Mouse (Mus musculus): ENCODE results near the gene Bckdhb. TPM values are rescaled to one million over a fixed set of nuclear protein-coding genes. Genes with fewer than 3 reads are reported as not detected.

Bckdhb gene
- polyA plus RNA-seq, 1 experiment = 57.7 TPM

DNA sequence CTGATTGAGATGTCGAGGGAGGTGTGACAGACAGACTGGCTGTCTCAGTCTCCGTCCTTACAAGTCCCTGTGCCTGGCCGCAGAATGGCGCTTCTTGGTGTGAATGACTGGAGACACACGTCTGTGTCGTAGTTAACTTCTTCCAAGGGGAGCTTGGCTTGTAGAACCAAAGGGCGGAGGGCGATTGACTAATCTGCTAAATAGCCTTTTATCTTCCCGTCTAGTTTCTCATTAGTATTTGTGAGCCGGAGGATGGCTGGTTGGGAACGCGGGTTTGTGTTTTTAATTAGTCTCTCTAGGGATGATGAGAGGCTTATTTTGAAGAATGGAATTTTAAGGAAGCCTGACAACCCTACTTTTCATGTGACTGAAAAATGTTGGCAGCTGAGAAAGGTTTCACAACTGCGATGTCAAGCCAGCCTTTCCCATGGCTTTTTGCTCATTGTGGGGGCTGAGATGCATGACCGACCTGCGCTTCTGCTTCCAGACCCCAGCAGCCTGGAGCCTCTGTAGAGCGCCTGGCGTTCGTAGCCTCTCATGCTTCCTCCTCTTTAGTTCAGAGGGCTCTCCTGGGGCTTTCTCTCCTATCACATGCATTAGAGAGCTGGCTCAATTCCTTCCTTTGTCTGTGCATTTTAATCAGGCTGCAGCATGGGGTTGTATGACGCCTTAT, 107.9 kb downstream of the Bckdhb start:
- TF ChIP-seq CTCF (conservative IDR thresholded peaks at IDR 0.05; ENCODE audit: insufficient read depth, insufficient read length, low read depth, low read length) (no peak), POLR2A (IDR thresholded peaks at IDR 0.05; ENCODE audit: low read depth, low read length) (no peak)
- Histone ChIP-seq H3K36me3 (ENCODE audit: control insufficient read depth, insufficient read depth, low read length) (no peaks in the 10 kb centered on the region), H3K4me1 (ENCODE audit: control insufficient read depth, insufficient read depth, low read length) (no peaks in the 10 kb centered on the region), H3K4me3 (ENCODE audit: insufficient read depth, low read depth, low read length) (no peak overlapping the region), H3K27me3 (replicated peaks; ENCODE audit: control insufficient read depth, insufficient read depth, low read length) (no peaks in the 10 kb centered on the region), H3K27ac (ENCODE audit: insufficient read depth, low read depth, low read length) (no peak overlapping the region)
- DNase-seq = no peak
- WGBS = 56% methylated on average over 19 of the region's 19 CpGs

DNA sequence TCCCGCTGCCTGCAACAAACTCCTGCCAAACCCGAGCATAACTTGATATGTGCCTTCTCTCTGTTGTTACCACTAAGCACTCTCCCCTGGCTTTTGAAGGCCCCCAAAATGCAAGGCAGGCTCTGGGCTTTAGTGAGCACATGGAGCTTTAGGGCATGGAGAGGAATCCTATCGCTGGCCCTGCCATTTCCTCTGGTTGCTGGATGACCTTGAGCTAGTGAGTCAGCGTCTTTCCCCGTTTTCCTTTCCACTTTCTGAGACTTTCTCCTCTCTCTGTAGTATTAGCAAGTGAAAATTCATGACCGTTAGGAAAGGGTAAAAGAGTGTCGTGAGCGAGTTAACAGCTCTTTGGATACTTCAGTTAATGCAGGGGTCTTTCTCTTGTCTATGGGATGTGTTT, 111.1 kb downstream of the Bckdhb start:
- no peaks in the 10 kb centered on the region for H3K27me3 ChIP-seq (replicated peaks; ENCODE audit: control insufficient read depth, insufficient read depth, low read length)
- no peak for TF ChIP-seq POLR2A (IDR thresholded peaks at IDR 0.05; ENCODE audit: low read depth, low read length)
- TF ChIP-seq CTCF (conservative IDR thresholded peaks at IDR 0.05; ENCODE audit: insufficient read depth, insufficient read length, low read depth, low read length) = no peak
- no peak for DNase-seq
- H3K4me1 ChIP-seq (ENCODE audit: control insufficient read depth, insufficient read depth, low read length) = no peaks in the 10 kb centered on the region
- no peak overlapping the region for H3K4me3 ChIP-seq (ENCODE audit: insufficient read depth, low read depth, low read length)
- WGBS = 84% methylated on average over 8 of the region's 8 CpGs
- H3K36me3 ChIP-seq (ENCODE audit: control insufficient read depth, insufficient read depth, low read length) = no peaks in the 10 kb centered on the region
- H3K27ac ChIP-seq (ENCODE audit: insufficient read depth, low read depth, low read length) = no peak overlapping the region

DNA sequence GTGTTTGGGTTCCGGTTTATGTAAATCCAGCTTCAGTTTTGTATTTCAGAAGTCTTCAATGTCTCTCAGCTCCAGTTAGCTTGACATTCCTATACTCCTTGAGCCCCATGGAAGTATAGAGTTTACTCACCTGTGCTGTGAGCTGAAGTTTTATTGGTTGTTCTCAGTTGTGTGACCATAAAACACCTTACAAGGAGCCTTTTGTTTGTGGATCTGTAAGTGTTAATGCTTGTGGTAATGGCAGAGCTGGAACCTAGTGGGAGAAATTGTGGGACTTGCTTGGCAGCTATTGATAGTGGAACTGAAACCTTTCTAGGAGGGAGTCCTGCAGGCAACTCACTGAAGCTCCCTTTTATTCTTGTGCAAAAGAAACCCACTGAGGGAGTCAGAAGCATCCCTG, 112.3 kb downstream of the Bckdhb start:
- no peak for TF ChIP-seq CTCF (conservative IDR thresholded peaks at IDR 0.05; ENCODE audit: insufficient read depth, insufficient read length, low read depth, low read length)
- no peak for TF ChIP-seq POLR2A (IDR thresholded peaks at IDR 0.05; ENCODE audit: low read depth, low read length)
- Histone ChIP-seq H3K4me1 (ENCODE audit: control insufficient read depth, insufficient read depth, low read length) (no peaks in the 10 kb centered on the region), H3K27ac (ENCODE audit: insufficient read depth, low read depth, low read length) (no peak overlapping the region), H3K4me3 (ENCODE audit: insufficient read depth, low read depth, low read length) (no peak overlapping the region), H3K27me3 (replicated peaks; ENCODE audit: control insufficient read depth, insufficient read depth, low read length) (no peaks in the 10 kb centered on the region), H3K36me3 (ENCODE audit: control insufficient read depth, insufficient read depth, low read length) (no peaks in the 10 kb centered on the region)
- no peak for DNase-seq
- 90% methylated on average over 1 of the region's 1 CpGs for WGBS

DNA sequence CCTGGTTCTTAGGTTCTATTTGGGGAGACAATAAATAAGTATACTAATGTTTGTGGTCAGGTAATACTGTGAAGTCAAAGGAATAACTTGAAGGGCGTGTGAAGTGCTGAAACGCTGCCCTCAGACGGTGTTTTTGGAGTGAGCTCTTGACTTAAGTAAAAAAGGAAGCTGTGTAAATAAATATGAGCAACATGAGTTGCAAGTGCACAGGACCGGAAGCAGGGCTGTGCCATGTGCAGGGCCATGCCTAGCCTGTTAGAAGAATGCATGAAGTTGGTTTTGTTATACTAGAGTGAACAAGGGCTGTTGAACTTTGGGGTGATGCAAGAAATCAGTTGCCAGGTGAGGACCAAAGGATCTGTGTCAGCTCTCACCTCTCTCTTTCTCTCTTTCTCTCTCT, 114.0 kb downstream of the Bckdhb start:
- Histone ChIP-seq H3K4me3 (ENCODE audit: insufficient read depth, low read depth, low read length) (no peak overlapping the region), H3K4me1 (ENCODE audit: control insufficient read depth, insufficient read depth, low read length) (no peaks in the 10 kb centered on the region), H3K36me3 (ENCODE audit: control insufficient read depth, insufficient read depth, low read length) (no peaks in the 10 kb centered on the region), H3K27me3 (replicated peaks; ENCODE audit: control insufficient read depth, insufficient read depth, low read length) (no peaks in the 10 kb centered on the region), H3K27ac (ENCODE audit: insufficient read depth, low read depth, low read length) (no peak overlapping the region)
- no peak for TF ChIP-seq POLR2A (IDR thresholded peaks at IDR 0.05; ENCODE audit: low read depth, low read length)
- TF ChIP-seq CTCF (conservative IDR thresholded peaks at IDR 0.05; ENCODE audit: insufficient read depth, insufficient read length, low read depth, low read length) = no peak
- 77% methylated on average over 4 of the region's 4 CpGs for WGBS
- no peak for DNase-seq

DNA sequence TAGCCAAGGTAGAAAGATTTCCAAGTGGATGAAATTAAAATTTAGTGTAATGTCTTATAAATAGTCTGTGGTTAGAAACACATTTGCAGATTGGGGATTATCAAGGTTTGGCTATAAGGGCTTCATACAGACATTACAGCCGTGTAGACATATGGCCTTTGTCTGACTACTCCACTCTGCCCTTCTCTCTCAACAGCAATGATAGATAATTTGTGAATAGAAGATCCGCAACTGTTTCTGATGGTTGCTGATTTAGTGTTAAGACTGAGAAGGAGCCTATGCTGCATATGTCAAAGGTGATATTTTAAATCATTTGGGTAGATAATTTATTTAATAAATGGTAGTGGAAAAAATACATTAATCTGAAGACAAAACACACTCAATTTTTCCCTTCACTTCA, 115.4 kb downstream of the Bckdhb start:
- no peak for TF ChIP-seq POLR2A (IDR thresholded peaks at IDR 0.05; ENCODE audit: low read depth, low read length)
- TF ChIP-seq CTCF (conservative IDR thresholded peaks at IDR 0.05; ENCODE audit: insufficient read depth, insufficient read length, low read depth, low read length) = no peak
- 91% methylated on average over 2 of the region's 2 CpGs for WGBS
- Histone ChIP-seq H3K4me3 (ENCODE audit: insufficient read depth, low read depth, low read length) (no peak overlapping the region), H3K36me3 (ENCODE audit: control insufficient read depth, insufficient read depth, low read length) (no peaks in the 10 kb centered on the region), H3K27me3 (replicated peaks; ENCODE audit: control insufficient read depth, insufficient read depth, low read length) (no peaks in the 10 kb centered on the region), H3K27ac (ENCODE audit: insufficient read depth, low read depth, low read length) (no peak overlapping the region), H3K4me1 (ENCODE audit: control insufficient read depth, insufficient read depth, low read length) (no peaks in the 10 kb centered on the region)
- no peak for DNase-seq

DNA sequence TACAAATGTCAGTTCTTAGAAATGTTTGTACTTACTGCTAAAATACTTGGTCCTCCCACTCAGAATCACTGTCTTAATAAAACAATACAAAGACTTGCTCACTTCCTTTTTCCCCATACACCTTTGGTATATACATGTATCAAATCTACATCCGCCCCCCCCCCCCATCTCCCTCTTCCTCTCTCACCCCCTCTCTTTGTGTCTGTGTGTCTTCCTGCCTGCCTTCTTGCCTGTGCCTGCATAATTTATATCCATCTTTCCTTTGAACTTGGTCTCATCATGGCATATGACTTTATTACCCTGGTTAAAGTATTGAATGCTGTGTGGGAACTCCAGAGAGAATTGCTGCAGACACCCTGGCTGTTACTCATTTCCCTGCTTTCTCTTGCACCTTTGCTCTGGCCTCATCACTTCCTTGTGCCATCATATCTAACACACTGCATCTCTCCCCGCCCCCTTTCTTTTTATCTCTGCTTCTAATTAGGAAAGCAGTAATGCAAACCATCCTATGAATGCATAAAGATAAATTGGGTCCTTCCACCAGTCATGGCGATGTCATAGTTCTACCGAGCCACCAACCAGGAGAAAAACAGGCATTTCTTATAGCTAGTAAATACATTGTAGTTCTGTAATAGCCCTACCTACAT, 116.8 kb downstream of the Bckdhb start:
- H3K4me1 ChIP-seq (ENCODE audit: control insufficient read depth, insufficient read depth, low read length) = no peaks in the 10 kb centered on the region
- WGBS = 66% methylated on average over 4 of the region's 4 CpGs
- no peak overlapping the region for H3K27ac ChIP-seq (ENCODE audit: insufficient read depth, low read depth, low read length)
- H3K36me3 ChIP-seq (ENCODE audit: control insufficient read depth, insufficient read depth, low read length) = no peaks in the 10 kb centered on the region
- no peak overlapping the region for H3K4me3 ChIP-seq (ENCODE audit: insufficient read depth, low read depth, low read length)
- no peak for DNase-seq
- no peak for TF ChIP-seq POLR2A (IDR thresholded peaks at IDR 0.05; ENCODE audit: low read depth, low read length)
- no peak for TF ChIP-seq CTCF (conservative IDR thresholded peaks at IDR 0.05; ENCODE audit: insufficient read depth, insufficient read length, low read depth, low read length)
- H3K27me3 ChIP-seq (replicated peaks; ENCODE audit: control insufficient read depth, insufficient read depth, low read length) = no peaks in the 10 kb centered on the region

DNA sequence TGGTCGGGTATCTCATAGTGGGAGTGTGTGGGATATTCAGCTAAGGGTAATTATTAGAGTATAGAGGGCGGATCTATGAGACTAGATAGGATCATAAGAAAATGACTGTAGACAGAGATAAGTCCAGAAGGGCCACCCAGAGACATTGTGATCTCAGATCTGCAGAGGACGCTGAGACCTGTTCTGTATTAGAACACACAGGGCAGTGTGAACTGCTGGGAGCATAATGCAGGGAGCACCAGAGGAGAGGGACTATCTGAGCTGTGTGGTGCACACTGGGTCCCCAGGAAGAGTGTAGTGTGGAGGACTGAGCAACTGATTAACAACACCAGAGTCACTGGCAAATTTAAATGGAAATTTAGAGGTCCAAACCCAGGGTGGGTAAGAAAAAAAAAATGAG, 117.6 kb downstream of the Bckdhb start:
- DNase-seq = no peak
- TF ChIP-seq POLR2A (IDR thresholded peaks at IDR 0.05; ENCODE audit: low read depth, low read length) (no peak), CTCF (conservative IDR thresholded peaks at IDR 0.05; ENCODE audit: insufficient read depth, insufficient read length, low read depth, low read length) (no peak)
- Histone ChIP-seq H3K4me1 (ENCODE audit: control insufficient read depth, insufficient read depth, low read length) (no peaks in the 10 kb centered on the region), H3K36me3 (ENCODE audit: control insufficient read depth, insufficient read depth, low read length) (no peaks in the 10 kb centered on the region), H3K4me3 (ENCODE audit: insufficient read depth, low read depth, low read length) (no peak overlapping the region), H3K27ac (ENCODE audit: insufficient read depth, low read depth, low read length) (no peak overlapping the region), H3K27me3 (replicated peaks; ENCODE audit: control insufficient read depth, insufficient read depth, low read length) (no peaks in the 10 kb centered on the region)
- WGBS = 72% methylated on average over 3 of the region's 3 CpGs

All from kidney, adult 2 months (tissue).